Mouse (Mus musculus): ENCODE measurements around the gene Bcat2. TPM values are rescaled to one million over a fixed set of nuclear protein-coding genes. Genes with fewer than 3 reads are reported as not detected.
A peak's percentile ranks its signal among the peaks of the same experiment; 100 is the strongest.

Gene Bcat2
- polyA plus RNA-seq, 1 experiment: 44.3 TPM

DNA sequence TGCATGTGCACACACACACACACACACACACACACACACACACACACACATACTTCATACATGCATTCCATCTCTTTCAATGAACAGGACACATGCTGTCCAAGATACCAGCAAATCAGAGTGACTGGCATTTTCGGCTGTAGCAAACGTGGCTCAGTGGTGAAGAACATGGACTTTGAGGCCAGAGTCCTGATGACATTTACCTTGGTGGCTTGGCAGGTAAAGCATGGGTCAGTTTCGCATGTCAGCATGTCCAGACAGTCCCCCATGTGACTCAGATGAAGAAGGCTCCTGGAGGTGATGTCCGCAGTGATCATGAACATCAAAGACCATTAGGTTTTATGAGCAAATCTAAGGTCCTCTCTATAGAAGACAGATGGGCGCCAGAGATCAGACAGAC lies 27.1 kb downstream of the Bcat2 start:
- TF ChIP-seq POLR2A (IDR thresholded peaks at IDR 0.05; ENCODE audit: control insufficient read depth, low read depth, low read length) (no peak), CTCF (IDR thresholded peaks at IDR 0.05; ENCODE audit: control insufficient read depth, insufficient read depth, insufficient replicate concordance, low read depth, low read length) (no peak)
- no peaks in the 10 kb centered on the region for H3K27me3 ChIP-seq (ENCODE audit: control insufficient read depth, insufficient read depth, low read length)
- no peaks in the 10 kb centered on the region for H3K36me3 ChIP-seq (ENCODE audit: control insufficient read depth, insufficient read depth, low read length)

DNA sequence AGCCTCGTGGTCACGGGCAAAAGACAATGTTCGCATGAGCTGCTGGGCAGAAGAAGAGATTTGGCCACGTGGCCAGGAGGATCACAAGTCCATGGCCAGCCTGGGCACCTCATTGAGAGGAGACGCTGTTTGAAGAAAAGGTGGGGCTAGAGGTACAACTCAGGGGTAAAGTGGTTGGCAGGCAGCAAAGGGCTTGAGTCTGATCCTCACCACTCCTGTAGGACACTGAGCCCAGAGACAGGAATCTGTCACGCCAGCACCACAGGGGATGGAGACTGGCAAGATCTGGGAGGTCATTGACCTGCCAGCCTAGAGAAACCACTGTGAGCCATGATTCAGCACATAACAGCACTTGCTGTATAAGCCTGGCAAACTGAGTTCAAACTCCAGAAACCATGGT lies 27.6 kb downstream of the Bcat2 start:
- H3K4me1 ChIP-seq (ENCODE audit: control insufficient read depth, insufficient read depth, low read length): peaks cover 7% of the 10 kb centered on the region
- no peak for TF ChIP-seq CTCF (IDR thresholded peaks at IDR 0.05; ENCODE audit: control insufficient read depth, insufficient read depth, insufficient replicate concordance, low read depth, low read length)
- TF ChIP-seq POLR2A (IDR thresholded peaks at IDR 0.05; ENCODE audit: control insufficient read depth, low read depth, low read length): no peak
- no peak overlapping the region for H3K4me3 ChIP-seq (ENCODE audit: control insufficient read depth, low read depth, low read length)
- no peak overlapping the region for H3K27ac ChIP-seq (ENCODE audit: control insufficient read depth, insufficient read depth, low read depth, low read length)
- no peaks in the 10 kb centered on the region for H3K27me3 ChIP-seq (ENCODE audit: control insufficient read depth, insufficient read depth, low read length)
- no peaks in the 10 kb centered on the region for H3K36me3 ChIP-seq (ENCODE audit: control insufficient read depth, insufficient read depth, low read length)

More for the DNA sequence above, 27.1 kb downstream of the Bcat2 start:
- Histone ChIP-seq H3K4me1 (ENCODE audit: control insufficient read depth, insufficient read depth, low read length) (peaks cover 7% of the 10 kb centered on the region), H3K4me3 (ENCODE audit: control insufficient read depth, low read depth, low read length) (no peak overlapping the region), H3K27ac (ENCODE audit: control insufficient read depth, insufficient read depth, low read depth, low read length) (no peak overlapping the region)

GRCm38 (mm10) chr7:45598960-45599879 lies 29.3 kb downstream of the Bcat2 start:
- no peak overlapping the region for H3K4me3 ChIP-seq (ENCODE audit: control insufficient read depth, low read depth, low read length)
- no peaks in the 10 kb centered on the region for H3K27me3 ChIP-seq (ENCODE audit: control insufficient read depth, insufficient read depth, low read length)
- 0 out of 2 replicates have a peak overlapping the region, but pooled peaks have one; percentile 37 for H3K27ac ChIP-seq (ENCODE audit: control insufficient read depth, insufficient read depth, low read depth, low read length)
- TF ChIP-seq CTCF (IDR thresholded peaks at IDR 0.05; ENCODE audit: control insufficient read depth, insufficient read depth, insufficient replicate concordance, low read depth, low read length): no peak
- no peak for TF ChIP-seq POLR2A (IDR thresholded peaks at IDR 0.05; ENCODE audit: control insufficient read depth, low read depth, low read length)
- H3K36me3 ChIP-seq (ENCODE audit: control insufficient read depth, insufficient read depth, low read length): no peaks in the 10 kb centered on the region
- peaks cover 7% of the 10 kb centered on the region for H3K4me1 ChIP-seq (ENCODE audit: control insufficient read depth, insufficient read depth, low read length)

- H3K27me3 ChIP-seq (ENCODE audit: control insufficient read depth, insufficient read depth, low read length): no peaks in the 10 kb centered on the region
- TF ChIP-seq CTCF (IDR thresholded peaks at IDR 0.05; ENCODE audit: control insufficient read depth, insufficient read depth, insufficient replicate concordance, low read depth, low read length) (no peak), POLR2A (IDR thresholded peaks at IDR 0.05; ENCODE audit: control insufficient read depth, low read depth, low read length) (no peak)
- H3K4me1 ChIP-seq (ENCODE audit: control insufficient read depth, insufficient read depth, low read length): no peaks in the 10 kb centered on the region
- no peak overlapping the region for H3K27ac ChIP-seq (ENCODE audit: control insufficient read depth, insufficient read depth, low read depth, low read length)
- no peak overlapping the region for H3K4me3 ChIP-seq (ENCODE audit: control insufficient read depth, low read depth, low read length)
- no peaks in the 10 kb centered on the region for H3K36me3 ChIP-seq (ENCODE audit: control insufficient read depth, insufficient read depth, low read length)
These were observed 35.8 kb downstream of the Bcat2 start for GRCm38 (mm10) chr7:45605704-45606289.

GRCm38 (mm10) chr7:45609511-45609910 lies 39.6 kb downstream of the Bcat2 start:
- no peaks in the 10 kb centered on the region for H3K27me3 ChIP-seq (ENCODE audit: control insufficient read depth, insufficient read depth, low read length)
- TF ChIP-seq CTCF (IDR thresholded peaks at IDR 0.05; ENCODE audit: control insufficient read depth, insufficient read depth, insufficient replicate concordance, low read depth, low read length): no peak
- no peak for TF ChIP-seq POLR2A (IDR thresholded peaks at IDR 0.05; ENCODE audit: control insufficient read depth, low read depth, low read length)
- no peaks in the 10 kb centered on the region for H3K4me1 ChIP-seq (ENCODE audit: control insufficient read depth, insufficient read depth, low read length)
- H3K4me3 ChIP-seq (ENCODE audit: control insufficient read depth, low read depth, low read length): no peak overlapping the region
- H3K36me3 ChIP-seq (ENCODE audit: control insufficient read depth, insufficient read depth, low read length): no peaks in the 10 kb centered on the region
- H3K27ac ChIP-seq (ENCODE audit: control insufficient read depth, insufficient read depth, low read depth, low read length): no peak overlapping the region

DNA sequence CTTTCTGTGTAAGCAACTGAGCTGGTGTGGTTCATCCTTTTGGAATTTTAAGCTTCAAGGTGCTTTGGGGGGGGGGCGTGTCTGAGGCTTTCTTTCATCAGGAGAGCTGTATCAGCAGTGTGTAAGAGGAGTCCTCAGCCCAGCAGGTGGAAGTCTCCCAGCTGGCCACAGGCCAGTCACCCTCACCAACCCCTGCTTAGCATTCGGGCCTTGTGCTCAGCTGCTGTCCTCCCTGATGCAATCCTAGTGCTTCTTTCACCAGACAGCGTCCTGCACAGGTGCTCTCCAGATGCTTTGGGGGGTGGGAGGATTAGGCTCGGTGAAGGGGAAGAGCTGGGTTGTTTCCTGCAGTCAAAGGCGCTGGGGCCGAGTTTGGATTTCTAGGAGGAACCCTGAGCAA lies 46.3 kb downstream of the Bcat2 start:
- no peaks in the 10 kb centered on the region for H3K36me3 ChIP-seq (ENCODE audit: control insufficient read depth, insufficient read depth, low read length)
- TF ChIP-seq CTCF (IDR thresholded peaks at IDR 0.05; ENCODE audit: control insufficient read depth, insufficient read depth, insufficient replicate concordance, low read depth, low read length): no peak
- TF ChIP-seq POLR2A (IDR thresholded peaks at IDR 0.05; ENCODE audit: control insufficient read depth, low read depth, low read length): no peak
- no peaks in the 10 kb centered on the region for H3K27me3 ChIP-seq (ENCODE audit: control insufficient read depth, insufficient read depth, low read length)
- no peak overlapping the region for H3K27ac ChIP-seq (ENCODE audit: control insufficient read depth, insufficient read depth, low read depth, low read length)
- H3K4me1 ChIP-seq (ENCODE audit: control insufficient read depth, insufficient read depth, low read length): peaks cover 6% of the 10 kb centered on the region
- H3K4me3 ChIP-seq (ENCODE audit: control insufficient read depth, low read depth, low read length): no peak overlapping the region

- H3K27ac ChIP-seq (ENCODE audit: control insufficient read depth, insufficient read depth, low read depth, low read length): no peak within 1 kb of the TSS
- H3K4me1 ChIP-seq (ENCODE audit: control insufficient read depth, insufficient read depth, low read length): peaks cover 6% of the 10 kb centered on the region
- peak within 1 kb of the TSS; percentile 3 for H3K4me3 ChIP-seq (ENCODE audit: control insufficient read depth, low read depth, low read length)
- H3K36me3 ChIP-seq (ENCODE audit: control insufficient read depth, insufficient read depth, low read length): no peaks in the 10 kb centered on the region
- TF ChIP-seq POLR2A (IDR thresholded peaks at IDR 0.05; ENCODE audit: control insufficient read depth, low read depth, low read length) (no peak), CTCF (IDR thresholded peaks at IDR 0.05; ENCODE audit: control insufficient read depth, insufficient read depth, insufficient replicate concordance, low read depth, low read length) (no peak)
- H3K27me3 ChIP-seq (ENCODE audit: control insufficient read depth, insufficient read depth, low read length): no peaks in the 10 kb centered on the region
These were observed 47.2 kb downstream of the Bcat2 start, which contains the start of gene Fut1 for GRCm38 (mm10) chr7:45617042-45617695. Fut1 (plus strand) TSS chr7:45617289.

Measured in testis, adult 2 months (tissue).